Mouse (Mus musculus): ENCODE data around the gene Trio. TPM values are rescaled to one million over a fixed set of nuclear protein-coding genes. Genes with fewer than 3 reads are reported as not detected.

The Trio gene
- polyA plus RNA-seq, 1 experiment from 2014 or later: 45.3 TPM

DNA sequence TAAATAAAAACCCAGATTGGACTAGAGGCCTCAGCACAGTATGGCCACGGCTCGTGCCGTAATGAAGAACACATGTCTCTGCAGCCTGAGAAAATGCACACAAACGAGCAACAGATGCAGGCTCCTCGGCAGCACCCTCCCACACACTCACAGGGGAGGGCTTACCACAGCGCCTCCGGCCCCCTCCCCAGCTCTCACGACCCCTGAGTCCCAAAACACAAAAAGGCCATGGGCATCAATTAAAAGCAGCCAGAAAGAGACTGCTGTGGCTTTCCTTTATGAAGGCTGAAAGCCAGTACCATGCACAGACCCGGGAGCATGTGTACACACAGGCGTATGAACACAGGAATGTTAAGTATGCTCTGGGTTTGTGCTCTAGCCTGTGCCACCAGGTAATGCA is 245.8 kb downstream of the Trio start:
- WGBS: 15% methylated on average over 10 of the region's 10 CpGs
- Histone ChIP-seq H3K27ac (replicated peaks) (peak overlapping the region; percentile 95), H3K4me1 (peaks cover 94% of the 10 kb centered on the region), H3K27me3 (no peaks in the 10 kb centered on the region), H3K9me3 (replicated peaks) (no peaks in the 10 kb centered on the region), H3K9ac (no peak overlapping the region), H3K36me3 (no peaks in the 10 kb centered on the region), H3K4me2 (replicated peaks) (no peak overlapping the region; the same call in 1 of the 2 replicates), H3K4me3 (replicated peaks) (no peak overlapping the region; the same call in 1 of the 2 replicates)
- peak; percentile 74 for ATAC-seq (ENCODE audit: insufficient number of reproducible peaks, low FRiP score, low TSS enrichment, low read depth)

DNA sequence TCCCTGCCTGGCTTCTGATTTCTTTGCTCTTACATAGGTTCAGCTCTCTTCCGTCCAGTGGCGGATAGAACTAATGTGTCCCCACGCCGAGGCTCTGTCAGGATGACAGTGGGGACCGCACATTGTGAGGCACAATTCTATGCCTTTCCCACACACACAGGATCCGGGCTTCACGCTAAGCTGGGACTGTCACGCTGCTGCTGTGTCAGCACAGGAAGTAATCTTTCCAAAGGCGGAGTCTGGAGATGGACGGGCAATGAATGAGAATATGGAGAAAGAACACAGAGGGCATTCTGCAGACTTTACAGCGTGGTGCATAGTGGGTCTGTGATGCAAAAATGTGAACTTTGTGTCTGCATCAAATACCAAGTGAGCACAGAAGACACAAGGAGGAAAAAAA is 246.2 kb downstream of the Trio start:
- H3K36me3 ChIP-seq: no peaks in the 10 kb centered on the region
- H3K4me1 ChIP-seq: peaks cover 91% of the 10 kb centered on the region
- H3K27ac ChIP-seq (replicated peaks): peak overlapping the region; percentile 95
- ATAC-seq (ENCODE audit: insufficient number of reproducible peaks, low FRiP score, low TSS enrichment, low read depth): no peak
- H3K9me3 ChIP-seq (replicated peaks): no peaks in the 10 kb centered on the region
- peak overlapping the region; percentile 17 for H3K4me2 ChIP-seq (replicated peaks)
- H3K4me3 ChIP-seq (replicated peaks): no peak overlapping the region; the same call in 1 of the 2 replicates
- H3K9ac ChIP-seq: no peak overlapping the region; the same call in 1 of the 2 replicates
- WGBS: 32% methylated on average over 11 of the region's 11 CpGs
- no peaks in the 10 kb centered on the region for H3K27me3 ChIP-seq

DNA sequence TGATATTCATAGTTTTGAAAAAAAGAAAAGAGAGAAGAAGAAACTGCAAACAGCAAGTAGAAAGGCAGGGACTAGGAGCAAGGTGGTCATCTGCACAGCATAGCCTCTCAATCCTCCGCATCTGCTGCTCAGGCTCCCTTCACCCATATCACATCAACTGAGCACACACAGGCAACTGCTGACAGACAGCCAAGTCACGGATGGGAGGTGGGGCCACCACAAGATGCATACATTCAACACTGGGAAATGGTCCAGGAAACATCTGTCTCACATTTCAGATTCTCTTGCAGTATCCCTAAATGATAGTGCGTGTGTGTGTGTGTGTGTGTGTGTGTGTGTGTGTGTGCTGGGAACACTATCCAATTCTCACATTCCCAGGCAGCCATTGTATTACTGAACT is 247.4 kb downstream of the Trio start:
- peaks cover 80% of the 10 kb centered on the region for H3K4me1 ChIP-seq
- H3K36me3 ChIP-seq: peaks cover 7% of the 10 kb centered on the region
- peak overlapping the region; percentile 38; the same call in 1 of the 2 replicates for H3K4me2 ChIP-seq (replicated peaks)
- no peak overlapping the region for H3K4me3 ChIP-seq (replicated peaks)
- no peak overlapping the region for H3K9ac ChIP-seq
- H3K27me3 ChIP-seq: no peaks in the 10 kb centered on the region
- no peaks in the 10 kb centered on the region for H3K9me3 ChIP-seq (replicated peaks)
- 7% methylated on average over 3 of the region's 3 CpGs for WGBS
- H3K27ac ChIP-seq (replicated peaks): peak overlapping the region; percentile 95
- peak; percentile 68; the same call in 1 of the 2 replicates for ATAC-seq (ENCODE audit: insufficient number of reproducible peaks, low FRiP score, low TSS enrichment, low read depth)

DNA sequence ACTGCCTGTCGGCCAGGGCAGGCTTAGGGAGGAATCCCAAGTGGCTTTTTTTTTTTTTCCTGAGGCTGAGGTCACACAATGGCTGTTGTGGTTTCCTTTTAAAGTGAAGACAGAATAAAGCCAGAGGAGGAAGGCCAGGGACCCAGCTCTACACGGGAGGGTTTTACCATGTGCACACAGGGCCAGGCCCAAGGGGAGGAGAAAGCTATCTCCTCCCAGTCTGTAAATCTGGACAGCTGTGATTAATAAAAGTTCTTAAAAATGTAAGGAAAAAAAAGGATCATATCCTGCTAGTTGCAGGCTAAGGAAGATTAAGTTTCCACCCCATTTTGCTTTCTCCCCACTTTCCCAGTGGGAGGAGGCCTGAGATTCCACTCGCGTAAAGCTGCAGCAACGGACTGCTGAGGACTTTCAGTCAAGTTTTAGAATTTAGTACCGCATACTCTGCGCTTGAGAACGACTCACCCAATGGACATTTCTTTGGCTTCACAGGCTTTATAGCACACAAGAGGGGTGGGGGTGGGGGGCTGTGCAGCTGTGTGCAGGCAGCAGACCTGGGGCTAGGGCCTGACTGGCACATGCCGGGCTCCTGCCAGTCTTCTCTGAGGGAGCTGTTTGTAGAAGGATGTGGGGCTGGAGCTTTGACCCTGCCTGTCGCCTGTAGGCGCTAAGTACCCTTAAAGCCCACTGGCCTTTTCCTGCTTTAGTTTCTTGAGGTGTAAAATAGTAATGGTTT is 248.0 kb downstream of the Trio start:
- no peak overlapping the region for H3K9ac ChIP-seq
- H3K4me1 ChIP-seq: peaks cover 79% of the 10 kb centered on the region
- ATAC-seq (ENCODE audit: insufficient number of reproducible peaks, low FRiP score, low TSS enrichment, low read depth): 0 out of 2 replicates have a peak, but pooled peaks have one; percentile 40

DNA sequence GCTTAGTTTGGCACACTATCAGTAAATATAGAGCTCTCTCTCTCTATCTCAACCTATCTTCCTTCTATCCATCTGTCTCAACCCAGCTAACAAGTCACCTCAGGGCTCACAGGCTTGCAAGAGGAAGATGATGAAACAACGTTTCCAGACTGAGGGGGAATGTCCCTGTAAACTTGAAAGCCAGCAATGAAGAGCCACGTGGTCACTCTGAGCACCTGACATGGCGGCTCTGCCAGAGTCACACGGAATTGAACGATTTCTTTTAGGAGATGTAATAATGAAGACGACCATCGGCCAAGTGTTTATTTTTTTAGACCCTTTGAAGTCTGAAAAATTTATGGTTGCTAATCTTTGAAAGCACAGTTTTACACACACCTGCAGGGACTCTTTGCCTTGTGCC is 251.2 kb downstream of the Trio start:
- ATAC-seq (ENCODE audit: insufficient number of reproducible peaks, low FRiP score, low TSS enrichment, low read depth): no peak
- Histone ChIP-seq H3K27me3 (no peaks in the 10 kb centered on the region), H3K36me3 (peaks cover 36% of the 10 kb centered on the region), H3K4me1 (peaks cover 79% of the 10 kb centered on the region), H3K9ac (no peak overlapping the region), H3K9me3 (replicated peaks) (no peaks in the 10 kb centered on the region), H3K27ac (replicated peaks) (no peak overlapping the region), H3K4me3 (replicated peaks) (no peak overlapping the region), H3K4me2 (replicated peaks) (no peak overlapping the region)
- WGBS: 69% methylated on average over 7 of the region's 7 CpGs

More for the DNA sequence above, 248.0 kb downstream of the Trio start:
- peak overlapping the region; percentile 38 for H3K4me2 ChIP-seq (replicated peaks)
- H3K4me3 ChIP-seq (replicated peaks): no peak overlapping the region
- peak overlapping the region; percentile 95 for H3K27ac ChIP-seq (replicated peaks)
- no peaks in the 10 kb centered on the region for H3K27me3 ChIP-seq
- H3K9me3 ChIP-seq (replicated peaks): no peaks in the 10 kb centered on the region
- peaks cover 11% of the 10 kb centered on the region for H3K36me3 ChIP-seq
- 16% methylated on average over 11 of the region's 11 CpGs for WGBS

DNA sequence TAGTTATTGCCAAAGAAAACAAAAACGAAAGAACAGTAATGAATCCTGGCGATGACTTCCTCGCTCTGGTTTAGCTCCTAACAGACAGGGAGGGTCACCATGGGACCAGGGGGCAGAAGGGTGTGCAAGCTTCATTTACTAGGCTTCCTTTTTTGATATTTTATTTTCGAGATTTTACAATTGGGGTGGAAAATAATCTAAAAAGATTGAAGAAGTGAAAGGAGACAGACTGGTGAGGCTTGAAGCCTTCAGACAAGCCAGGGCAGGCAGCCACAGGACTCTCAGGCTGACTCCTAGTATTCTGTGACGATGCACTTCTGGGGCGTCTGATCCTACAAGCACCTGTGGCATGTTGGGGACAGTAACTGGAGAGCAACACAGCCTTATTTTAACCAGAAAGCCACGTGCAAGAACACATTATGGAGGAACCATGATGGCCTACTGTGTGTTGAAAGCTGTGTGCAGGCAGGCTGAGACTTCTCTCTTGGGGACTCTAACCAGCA is 253.5 kb downstream of the Trio start:
- ATAC-seq (ENCODE audit: insufficient number of reproducible peaks, low FRiP score, low TSS enrichment, low read depth): no peak
- Histone ChIP-seq H3K4me3 (replicated peaks) (no peak overlapping the region), H3K27me3 (no peaks in the 10 kb centered on the region), H3K4me2 (replicated peaks) (no peak overlapping the region), H3K27ac (replicated peaks) (peak overlapping the region; percentile 71), H3K9me3 (replicated peaks) (no peaks in the 10 kb centered on the region), H3K9ac (no peak overlapping the region), H3K4me1 (peaks cover 58% of the 10 kb centered on the region), H3K36me3 (peaks cover 56% of the 10 kb centered on the region)
- 41% methylated on average over 7 of the region's 7 CpGs for WGBS

DNA sequence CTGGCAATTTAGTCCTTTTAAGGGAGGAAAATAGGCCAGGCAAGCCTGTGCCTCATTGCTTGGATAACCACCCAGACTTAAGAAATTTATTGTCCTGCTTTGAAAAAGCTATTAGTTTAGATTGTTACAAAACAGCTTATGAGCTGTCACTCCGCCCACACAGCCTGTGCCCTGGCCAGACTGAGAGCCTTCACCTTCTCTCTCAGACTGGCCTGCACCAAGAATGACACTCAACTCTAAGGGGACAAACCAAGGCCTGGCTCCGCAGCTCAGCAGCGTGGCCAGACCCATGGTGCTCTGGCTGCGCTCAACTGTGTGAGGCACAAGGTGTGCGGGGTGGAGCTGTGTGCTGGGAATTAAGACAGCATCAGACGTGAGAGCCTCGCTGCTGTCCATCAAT is 254.1 kb downstream of the Trio start:
- Histone ChIP-seq H3K27me3 (no peaks in the 10 kb centered on the region), H3K36me3 (peaks cover 59% of the 10 kb centered on the region), H3K4me1 (peaks cover 52% of the 10 kb centered on the region), H3K4me3 (replicated peaks) (no peak overlapping the region), H3K4me2 (replicated peaks) (no peak overlapping the region), H3K9ac (no peak overlapping the region), H3K9me3 (replicated peaks) (no peaks in the 10 kb centered on the region), H3K27ac (replicated peaks) (peak overlapping the region; percentile 71)
- WGBS: 72% methylated on average over 7 of the region's 7 CpGs
- ATAC-seq (ENCODE audit: insufficient number of reproducible peaks, low FRiP score, low TSS enrichment, low read depth): no peak

DNA sequence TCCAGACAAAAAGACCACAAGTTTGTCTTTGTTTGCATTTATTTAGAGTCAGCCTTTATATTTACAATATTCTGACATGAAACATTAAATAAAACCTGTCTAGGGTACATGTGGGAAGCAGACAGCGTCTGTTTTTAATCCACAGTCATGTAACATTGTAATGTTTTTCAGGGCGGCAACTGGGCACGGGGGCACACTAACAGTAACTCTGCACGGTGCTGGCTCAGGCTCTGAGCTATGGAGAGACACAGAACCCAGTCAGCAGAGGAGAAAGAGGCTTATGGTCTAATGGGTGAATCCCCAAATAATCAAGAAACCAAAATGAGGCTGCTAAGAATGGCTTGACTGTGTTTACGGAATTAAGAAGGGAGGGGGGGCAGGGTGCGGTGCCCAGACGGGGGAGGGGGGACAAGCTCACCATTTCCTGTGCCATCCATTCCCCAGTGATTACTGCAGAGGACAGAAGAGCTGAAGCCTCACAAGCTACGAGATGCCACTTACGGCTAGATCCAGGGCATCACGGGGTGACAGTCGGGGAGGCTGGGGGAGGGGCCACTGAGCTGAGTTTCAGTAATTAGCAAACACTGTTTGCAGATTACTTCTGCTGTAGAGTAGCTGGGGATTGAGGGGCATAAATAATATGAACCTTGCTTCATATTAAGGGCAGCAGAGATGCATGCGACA is 255.0 kb downstream of the Trio start:
- H3K4me2 ChIP-seq (replicated peaks): no peak overlapping the region
- no peaks in the 10 kb centered on the region for H3K27me3 ChIP-seq
- peaks cover 44% of the 10 kb centered on the region for H3K4me1 ChIP-seq
- no peaks in the 10 kb centered on the region for H3K9me3 ChIP-seq (replicated peaks)
- H3K9ac ChIP-seq: no peak overlapping the region
- ATAC-seq (ENCODE audit: insufficient number of reproducible peaks, low FRiP score, low TSS enrichment, low read depth): peak; percentile 75; the same call in 1 of the 2 replicates
- 27% methylated on average over 12 of the region's 12 CpGs for WGBS
- H3K27ac ChIP-seq (replicated peaks): peak overlapping the region; percentile 71
- peaks cover 69% of the 10 kb centered on the region for H3K36me3 ChIP-seq
- no peak overlapping the region for H3K4me3 ChIP-seq (replicated peaks)

DNA sequence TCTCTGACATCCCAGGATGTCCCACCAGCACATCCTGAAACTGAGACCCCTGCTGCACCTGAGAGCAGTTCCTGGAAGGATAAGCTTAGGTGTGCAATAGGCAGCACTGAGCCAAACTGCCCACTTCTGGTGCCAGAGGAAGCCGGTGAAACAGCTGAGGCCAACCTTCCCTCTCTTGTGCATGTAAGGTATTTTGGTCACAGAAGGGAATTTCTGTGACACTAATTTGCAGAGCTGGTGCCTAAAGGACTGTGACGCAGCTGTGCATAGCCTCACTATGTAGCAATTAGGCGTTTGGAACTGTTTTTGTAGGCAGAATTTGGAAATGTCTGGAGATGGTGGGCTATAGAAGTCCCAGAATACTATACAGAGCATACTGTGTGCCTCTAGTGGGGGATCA is 264.2 kb downstream of the Trio start:
- H3K27ac ChIP-seq (replicated peaks): peak overlapping the region; percentile 78
- H3K4me1 ChIP-seq: peaks cover 31% of the 10 kb centered on the region
- peaks cover 56% of the 10 kb centered on the region for H3K36me3 ChIP-seq
- H3K4me2 ChIP-seq (replicated peaks): no peak overlapping the region
- H3K9me3 ChIP-seq (replicated peaks): no peaks in the 10 kb centered on the region
- no peak overlapping the region for H3K9ac ChIP-seq
- no peak overlapping the region for H3K4me3 ChIP-seq (replicated peaks)
- ATAC-seq (ENCODE audit: insufficient number of reproducible peaks, low FRiP score, low TSS enrichment, low read depth): no peak
- 64% methylated on average over 3 of the region's 3 CpGs for WGBS
- H3K27me3 ChIP-seq: no peaks in the 10 kb centered on the region

DNA sequence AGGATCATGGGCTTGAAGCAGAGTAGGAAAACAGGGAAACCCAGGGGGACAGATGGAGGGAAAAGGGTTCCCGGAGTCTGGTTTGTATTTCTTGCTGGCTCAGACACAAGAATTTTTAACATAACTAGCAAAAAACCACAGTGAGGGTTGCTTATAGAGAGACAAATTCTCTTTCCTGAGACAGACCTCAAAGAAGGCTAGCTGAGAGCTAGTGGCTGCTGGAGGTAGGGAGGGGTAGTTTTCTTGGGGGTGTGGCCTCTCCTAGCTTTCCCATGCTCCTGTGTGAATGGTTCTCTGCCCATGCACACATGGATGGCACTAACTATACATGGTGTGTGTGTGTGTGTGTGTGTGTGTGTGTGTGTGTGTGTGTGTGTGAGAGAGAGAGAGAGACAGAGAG is 265.0 kb downstream of the Trio start:
- peaks cover 56% of the 10 kb centered on the region for H3K36me3 ChIP-seq
- H3K9me3 ChIP-seq (replicated peaks): no peaks in the 10 kb centered on the region
- peak overlapping the region; percentile 78 for H3K27ac ChIP-seq (replicated peaks)
- ATAC-seq (ENCODE audit: insufficient number of reproducible peaks, low FRiP score, low TSS enrichment, low read depth): peak; percentile 81
- WGBS: 27% methylated on average over 1 of the region's 1 CpGs
- no peak overlapping the region for H3K4me3 ChIP-seq (replicated peaks)
- H3K27me3 ChIP-seq: no peaks in the 10 kb centered on the region
- H3K9ac ChIP-seq: no peak overlapping the region
- peaks cover 32% of the 10 kb centered on the region for H3K4me1 ChIP-seq
- H3K4me2 ChIP-seq (replicated peaks): no peak overlapping the region

DNA sequence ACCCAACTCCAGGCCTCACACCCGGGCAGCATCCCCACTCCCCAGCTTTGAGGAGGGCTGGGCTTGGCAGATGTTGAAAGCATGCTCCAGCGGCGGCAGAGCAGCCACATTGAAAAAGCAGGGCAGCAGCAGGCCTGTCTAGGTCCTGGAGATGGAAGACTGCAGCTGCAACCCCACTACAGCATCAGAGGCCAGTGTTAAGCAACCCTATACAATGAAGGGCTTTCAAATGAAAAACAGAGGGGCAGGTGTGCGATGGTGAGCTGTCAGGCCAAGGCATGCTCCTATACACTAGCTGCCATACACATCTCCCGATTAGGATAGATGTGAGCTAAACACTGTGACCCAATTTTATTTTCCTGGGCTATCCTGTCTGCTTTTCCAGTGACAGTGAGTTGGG is 265.8 kb downstream of the Trio start:
- Histone ChIP-seq H3K4me3 (replicated peaks) (no peak overlapping the region), H3K36me3 (peaks cover 58% of the 10 kb centered on the region), H3K9me3 (replicated peaks) (no peaks in the 10 kb centered on the region), H3K4me2 (replicated peaks) (no peak overlapping the region), H3K9ac (no peak overlapping the region), H3K27me3 (no peaks in the 10 kb centered on the region), H3K27ac (replicated peaks) (peak overlapping the region; percentile 78), H3K4me1 (peaks cover 39% of the 10 kb centered on the region)
- WGBS: 45% methylated on average over 5 of the region's 5 CpGs
- ATAC-seq (ENCODE audit: insufficient number of reproducible peaks, low FRiP score, low TSS enrichment, low read depth): no peak; the same call in 1 of the 2 replicates

Data from embryonic facial prominence, embryonic 15.5 days (tissue).